Mouse (Mus musculus) E14TG2a.4 (cell line): Measurements from ENCODE around the gene Srbd1.

Experiments
- H3K27me3 ChIP-seq: 2 replicates; pipeline ENCODE4 v1.6.1; 2014; ENCODE audit warnings: low read length, control low read depth; ENCODE audit not compliant: insufficient read depth
- H3K36me3 ChIP-seq: 2 replicates; pipeline ENCODE4 v1.6.1; 2014; ENCODE audit warnings: low read length, control low read depth; ENCODE audit not compliant: insufficient read depth
- H3K4me1 ChIP-seq: replicated peaks from 2 replicates; pipeline ENCODE4 v1.6.1; 2014; ENCODE audit warnings: low read depth, low read length, control low read depth
- H3K4me3 ChIP-seq: replicated peaks from 2 replicates; pipeline ENCODE4 v1.5.1; 2014; ENCODE audit warnings: mild to moderate bottlenecking, low read length
- H3K9me3 ChIP-seq: 2 replicates; pipeline ENCODE4 v1.6.1; 2014; ENCODE audit warnings: low read length, control low read depth
- CTCF ChIP-seq: conservative IDR thresholded peaks from 2 replicates; pipeline ENCODE4 v1.5.1; 2014; ENCODE audit warnings: low read length
- NANOG ChIP-seq: IDR thresholded peaks from 2 replicates; pipeline ENCODE4 v1.6.1; 2014; ENCODE audit warnings: borderline replicate concordance, low read length, mixed read lengths
- POU5F1 ChIP-seq: IDR thresholded peaks from 2 replicates; pipeline ENCODE4 v1.6.1; 2014; ENCODE audit warnings: low read length, borderline replicate concordance

Gene Srbd1

DNA sequence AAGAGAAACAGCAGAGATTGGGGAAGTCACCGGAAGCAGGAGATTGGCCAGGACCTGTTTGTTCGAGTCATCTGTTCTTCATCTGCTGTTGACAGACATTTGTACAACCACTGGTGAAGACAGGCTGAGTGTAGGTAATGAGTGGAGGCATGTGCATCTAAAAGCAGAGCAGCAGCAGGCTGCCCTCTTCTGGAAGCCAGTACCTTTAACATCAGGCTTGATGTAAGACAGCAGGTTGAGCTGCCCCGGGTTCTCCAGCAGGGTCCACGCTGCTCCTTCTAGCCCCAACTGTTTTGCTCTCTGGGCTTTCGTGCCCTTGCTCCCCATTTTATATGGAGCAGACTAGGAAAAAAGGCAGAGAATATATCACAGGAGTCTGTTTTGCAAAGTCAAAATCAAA lies 19.1 kb downstream of the Srbd1 start:
- H3K27me3 ChIP-seq = no peaks in the 10 kb centered on the region
- no peak overlapping the region for H3K4me3 ChIP-seq
- TF ChIP-seq POU5F1 (no peak), CTCF (no peak), NANOG (no peak)
- peaks cover 94% of the 10 kb centered on the region for H3K36me3 ChIP-seq
- H3K4me1 ChIP-seq = peaks cover 8% of the 10 kb centered on the region
- H3K9me3 ChIP-seq = no peaks in the 10 kb centered on the region

DNA sequence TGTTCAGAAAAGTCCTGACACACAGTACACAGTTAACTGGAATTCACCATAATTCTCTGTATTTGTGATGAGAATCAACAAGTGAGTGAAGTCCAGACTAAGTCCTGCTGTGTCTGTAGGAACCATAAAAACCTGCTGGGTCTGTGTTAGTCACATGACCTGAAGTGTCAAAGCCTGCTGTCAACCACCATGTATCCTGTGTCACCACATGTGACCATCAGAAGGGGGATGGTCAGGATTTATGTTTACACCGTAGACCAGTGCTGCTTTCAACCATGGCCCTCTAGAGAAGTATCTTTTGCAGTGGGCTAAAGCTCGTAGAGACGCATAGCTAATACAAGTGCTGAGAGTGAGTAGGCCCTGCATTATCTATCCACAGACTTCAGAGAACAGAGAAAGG lies 21.8 kb downstream of the Srbd1 start:
- no peaks in the 10 kb centered on the region for H3K9me3 ChIP-seq
- TF ChIP-seq NANOG = no peak
- TF ChIP-seq POU5F1 = no peak
- no peak for TF ChIP-seq CTCF
- no peak overlapping the region for H3K4me3 ChIP-seq
- H3K4me1 ChIP-seq = peaks cover 8% of the 10 kb centered on the region
- H3K36me3 ChIP-seq = peaks cover 89% of the 10 kb centered on the region
- H3K27me3 ChIP-seq = no peaks in the 10 kb centered on the region

DNA sequence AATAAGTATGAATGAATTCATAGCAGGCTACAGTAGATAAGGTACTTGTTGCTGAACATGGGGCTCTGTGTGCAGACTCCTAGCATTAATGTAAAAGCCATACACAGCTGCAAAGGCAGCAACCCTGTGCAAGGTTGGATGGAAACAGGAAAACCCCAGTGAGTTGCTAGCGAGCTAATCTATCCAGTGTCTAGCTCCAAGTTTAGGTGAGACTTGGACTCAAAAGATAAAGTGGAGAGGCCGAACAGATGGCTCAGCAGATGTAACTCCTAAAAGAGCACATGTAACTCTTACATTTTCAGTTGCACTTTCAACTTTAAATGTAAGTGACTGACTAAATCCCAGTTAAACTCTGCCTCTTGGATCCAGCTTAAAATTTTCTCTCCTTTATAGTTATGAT lies 48.1 kb downstream of the Srbd1 start:
- Histone ChIP-seq H3K27me3 (no peaks in the 10 kb centered on the region), H3K36me3 (peaks cover 78% of the 10 kb centered on the region), H3K9me3 (no peaks in the 10 kb centered on the region), H3K4me1 (peaks cover 12% of the 10 kb centered on the region), H3K4me3 (no peak overlapping the region)
- TF ChIP-seq NANOG (no peak), CTCF (no peak), POU5F1 (no peak)

DNA sequence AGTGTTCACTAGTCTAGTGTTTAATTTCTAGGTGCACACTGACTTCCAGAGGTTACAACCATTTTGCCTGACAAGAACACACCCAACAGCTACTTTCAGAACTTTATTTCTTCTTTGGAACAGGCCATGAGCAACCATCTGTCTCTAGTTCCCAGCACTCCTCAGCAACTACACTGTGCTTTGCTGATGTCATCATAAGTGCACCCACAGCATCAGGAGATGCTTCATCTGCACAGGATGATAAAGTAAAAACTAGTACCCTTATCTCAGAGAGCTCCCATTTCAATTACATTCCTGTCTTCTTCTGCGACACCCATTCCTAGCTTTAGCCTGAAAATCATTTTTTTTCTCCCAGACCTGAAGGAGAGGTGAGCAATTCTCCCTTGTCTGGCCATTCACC lies 51.9 kb downstream of the Srbd1 start:
- Histone ChIP-seq H3K27me3 (no peaks in the 10 kb centered on the region), H3K36me3 (peaks cover 73% of the 10 kb centered on the region), H3K4me1 (peaks cover 13% of the 10 kb centered on the region), H3K4me3 (no peak overlapping the region), H3K9me3 (no peaks in the 10 kb centered on the region)
- TF ChIP-seq CTCF (no peak), POU5F1 (no peak), NANOG (no peak)

DNA sequence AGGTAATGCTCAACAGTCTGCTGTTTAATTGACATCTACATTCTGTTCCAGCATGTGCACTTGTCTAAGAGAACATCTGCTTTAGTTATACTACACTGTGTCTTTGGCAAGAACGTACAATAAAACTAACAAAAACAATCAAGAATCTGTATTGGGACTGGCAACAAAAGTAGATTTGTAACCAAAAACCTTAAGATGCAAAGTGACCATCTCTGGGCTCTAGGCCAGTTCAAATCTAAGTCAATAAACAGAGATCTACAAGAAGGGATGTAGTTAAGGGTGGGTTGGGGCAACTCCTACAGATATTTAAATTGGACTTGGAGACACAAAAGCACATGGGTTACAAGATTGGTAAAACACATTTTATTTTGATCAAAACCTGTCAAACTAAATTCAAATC lies 53.3 kb downstream of the Srbd1 start:
- H3K4me3 ChIP-seq = no peak overlapping the region
- no peaks in the 10 kb centered on the region for H3K9me3 ChIP-seq
- H3K27me3 ChIP-seq = no peaks in the 10 kb centered on the region
- TF ChIP-seq NANOG (no peak), CTCF (no peak), POU5F1 (no peak)
- peaks cover 13% of the 10 kb centered on the region for H3K4me1 ChIP-seq
- H3K36me3 ChIP-seq = peaks cover 68% of the 10 kb centered on the region

DNA sequence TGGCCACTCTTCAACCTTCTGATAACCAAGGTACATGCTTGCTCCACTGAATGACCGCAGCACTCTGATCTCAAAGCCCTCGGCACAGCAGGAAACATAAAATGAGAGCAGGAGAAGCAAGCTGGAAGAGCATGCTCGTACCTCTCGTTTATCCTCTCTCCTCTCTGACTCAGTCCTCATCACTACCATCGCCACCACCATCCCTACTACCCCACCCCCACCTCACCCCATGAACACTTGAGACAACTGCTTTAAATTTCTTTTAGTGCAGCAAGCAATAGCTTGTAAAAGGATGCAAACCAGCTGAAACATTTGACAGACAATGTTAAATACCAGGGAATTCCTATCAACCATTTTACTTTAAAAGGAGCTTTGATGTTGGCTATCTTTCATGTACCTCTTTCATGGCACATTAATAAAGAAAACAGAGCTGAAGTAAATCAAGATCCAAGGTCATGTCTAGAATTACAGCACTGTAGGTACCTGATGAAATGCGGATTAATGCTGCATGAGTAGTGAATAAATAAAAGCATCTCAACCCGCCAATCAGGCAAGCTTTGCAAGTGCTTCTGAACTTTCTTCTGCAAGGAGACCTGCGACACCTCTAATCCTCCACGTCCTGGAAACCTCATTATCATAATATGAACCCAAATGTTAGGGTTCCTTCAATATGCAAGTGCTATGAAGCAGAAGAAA lies 54.9 kb downstream of the Srbd1 start:
- H3K4me1 ChIP-seq = peaks cover 13% of the 10 kb centered on the region
- TF ChIP-seq CTCF (no peak), POU5F1 (no peak), NANOG (no peak)

DNA sequence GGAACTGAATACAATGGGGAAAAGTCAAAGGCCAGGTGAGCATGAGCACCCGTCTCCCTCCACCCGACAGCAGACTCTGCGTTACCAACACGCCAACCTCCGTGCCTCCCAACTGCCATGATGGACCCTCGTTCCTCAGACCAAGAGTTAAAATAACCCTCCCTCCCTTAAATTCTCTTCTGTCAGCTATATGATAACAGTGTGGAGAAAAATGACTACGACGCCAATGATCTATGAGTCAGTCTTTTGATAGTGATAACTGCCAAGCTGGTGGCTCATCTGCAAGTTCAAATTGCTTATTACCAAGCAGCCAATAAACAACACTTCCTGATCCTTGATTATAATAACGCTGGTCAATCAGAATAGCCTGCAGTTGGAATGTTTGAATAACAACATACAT lies 57.1 kb downstream of the Srbd1 start:
- no peaks in the 10 kb centered on the region for H3K27me3 ChIP-seq
- H3K4me1 ChIP-seq = peaks cover 8% of the 10 kb centered on the region; the same call in 1 of the 2 replicates
- no peaks in the 10 kb centered on the region for H3K9me3 ChIP-seq
- peaks cover 65% of the 10 kb centered on the region for H3K36me3 ChIP-seq
- no peak overlapping the region for H3K4me3 ChIP-seq
- TF ChIP-seq NANOG (no peak), CTCF (no peak), POU5F1 (no peak)

More for the DNA sequence above, 54.9 kb downstream of the Srbd1 start:
- Histone ChIP-seq H3K36me3 (peaks cover 66% of the 10 kb centered on the region), H3K27me3 (no peaks in the 10 kb centered on the region), H3K9me3 (no peaks in the 10 kb centered on the region), H3K4me3 (no peak overlapping the region)

DNA sequence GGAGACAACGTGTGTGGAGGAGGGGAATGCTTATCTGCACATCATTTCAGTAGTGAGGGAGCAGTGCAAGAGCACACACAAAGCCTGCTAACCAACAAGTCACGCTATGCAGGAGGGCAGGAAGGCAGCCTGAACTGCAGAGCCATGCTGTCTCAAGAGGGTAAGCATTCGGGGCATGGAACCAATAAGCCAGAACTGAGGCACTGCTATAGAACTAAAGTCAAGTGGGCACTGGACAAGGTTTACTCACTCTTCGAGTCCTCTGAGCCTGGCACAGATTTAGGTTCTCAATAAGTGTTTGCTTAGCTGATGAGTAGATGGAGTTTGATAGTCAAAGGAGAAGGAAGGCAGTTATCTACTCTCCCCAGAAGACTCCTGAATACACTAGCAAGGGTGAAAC lies 58.8 kb downstream of the Srbd1 start:
- no peaks in the 10 kb centered on the region for H3K9me3 ChIP-seq
- H3K4me3 ChIP-seq = no peak overlapping the region
- H3K27me3 ChIP-seq = no peaks in the 10 kb centered on the region
- peaks cover 58% of the 10 kb centered on the region for H3K36me3 ChIP-seq
- TF ChIP-seq NANOG = no peak
- no peak for TF ChIP-seq POU5F1
- TF ChIP-seq CTCF = no peak
- peaks cover 6% of the 10 kb centered on the region; the same call in 1 of the 2 replicates for H3K4me1 ChIP-seq

DNA sequence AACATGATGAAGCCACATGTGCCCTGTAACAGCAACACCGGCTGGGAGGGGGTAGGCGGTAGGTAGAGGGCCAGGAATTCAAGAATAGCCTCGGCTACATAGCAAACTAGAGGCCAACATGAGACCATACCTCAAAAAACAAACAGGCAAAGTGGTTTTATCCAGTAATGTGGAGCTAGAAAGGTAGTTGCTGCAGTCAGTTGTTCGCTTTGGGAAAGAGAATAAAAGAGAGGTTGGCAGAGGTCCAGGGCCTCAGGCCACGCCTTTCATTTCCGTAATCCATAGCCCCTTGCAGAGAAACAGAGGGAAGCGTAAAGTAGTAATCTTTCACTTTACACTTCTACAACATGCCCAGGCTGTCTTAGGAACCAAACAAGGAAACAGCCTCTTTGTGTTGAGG lies 61.8 kb downstream of the Srbd1 start:
- Histone ChIP-seq H3K9me3 (no peaks in the 10 kb centered on the region), H3K27me3 (no peaks in the 10 kb centered on the region), H3K4me3 (no peak overlapping the region), H3K4me1 (no peaks in the 10 kb centered on the region), H3K36me3 (peaks cover 56% of the 10 kb centered on the region)
- TF ChIP-seq CTCF (no peak), POU5F1 (no peak)
